Mouse (Mus musculus): ENCODE results near the gene Elmod2.

DNA sequence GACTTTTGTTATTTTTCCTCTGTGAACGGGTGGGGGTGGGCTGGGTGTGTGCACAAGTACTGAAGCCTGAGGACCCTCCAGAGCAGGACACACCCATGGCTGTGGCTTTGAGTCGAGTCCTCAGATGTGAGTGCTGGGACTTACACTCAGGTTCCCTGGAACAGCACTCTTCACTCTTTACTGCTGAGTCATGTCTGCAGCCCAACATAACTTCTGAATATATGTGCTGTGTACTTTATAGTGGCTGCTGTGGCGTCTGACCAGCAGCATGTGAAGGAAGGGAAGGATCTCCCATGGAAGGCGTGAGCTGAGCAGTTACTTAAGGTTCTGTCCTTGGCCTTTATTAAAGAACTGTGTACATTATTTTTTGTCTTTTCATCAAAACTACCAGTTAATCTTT, 47.9 kb upstream of the Elmod2 start:
- TF ChIP-seq CTCF (conservative IDR thresholded peaks at IDR 0.05; ENCODE audit: insufficient read depth, insufficient read length, low read depth, low read length) (no peak), POLR2A (IDR thresholded peaks at IDR 0.05; ENCODE audit: low read depth, low read length) (no peak)

Data from kidney, adult 2 months (tissue).